Mouse (Mus musculus) frontal cortex, adult 2 months (tissue): ENCODE measurements around the gene 5430419D17Rik. TPM values are rescaled to one million over a fixed set of nuclear protein-coding genes. Genes with fewer than 3 reads are reported as not detected.
A peak's percentile ranks its signal among the peaks of the same experiment; 100 is the strongest.

Experiments used
- DNase-seq, 2 experiments: peaks; one replicate each; pipeline ENCODE4 v3.0.0; 2022; ENCODE audit warnings: low spot score in 1 of 2; ENCODE audit errors: extremely low spot score in 1 of 2
- polyA plus RNA-seq: library from polyadenylated mRNA; depleted of rRNA; stranded (reverse); fragments of >200 nt; gene quantifications from 2 replicates; pipeline ENCODE4 v1.2.3, GENCODE M21; 2012; rRNA removed

The 5430419D17Rik gene
- polyA plus RNA-seq, result 0.06 and 0.17 TPM in 2 replicates

DNA sequence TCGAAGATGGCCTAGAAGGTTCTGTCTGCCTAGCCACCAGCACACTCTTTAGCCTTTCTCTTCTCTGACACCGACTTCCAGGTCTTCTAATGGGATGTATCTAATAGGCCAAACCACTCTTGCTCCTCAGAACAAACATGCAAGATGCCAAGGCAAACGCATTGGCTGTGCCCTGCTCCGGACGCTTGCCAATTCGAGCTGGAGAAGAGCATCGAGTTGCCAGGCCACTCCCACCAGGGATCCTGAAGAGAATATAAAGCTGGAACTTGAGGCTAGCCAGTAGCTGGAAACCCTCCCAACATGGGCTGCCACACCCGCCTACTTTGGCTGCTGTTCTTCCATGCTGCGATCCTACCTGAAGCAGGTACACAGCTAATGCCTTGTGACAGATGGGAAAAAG lies at the start of gene 5430419D17Rik:
TSS of gene 5430419D17Rik (plus strand) at position 282 of the 400 bp plus-strand sequence.
- no peak for DNase-seq

DNA sequence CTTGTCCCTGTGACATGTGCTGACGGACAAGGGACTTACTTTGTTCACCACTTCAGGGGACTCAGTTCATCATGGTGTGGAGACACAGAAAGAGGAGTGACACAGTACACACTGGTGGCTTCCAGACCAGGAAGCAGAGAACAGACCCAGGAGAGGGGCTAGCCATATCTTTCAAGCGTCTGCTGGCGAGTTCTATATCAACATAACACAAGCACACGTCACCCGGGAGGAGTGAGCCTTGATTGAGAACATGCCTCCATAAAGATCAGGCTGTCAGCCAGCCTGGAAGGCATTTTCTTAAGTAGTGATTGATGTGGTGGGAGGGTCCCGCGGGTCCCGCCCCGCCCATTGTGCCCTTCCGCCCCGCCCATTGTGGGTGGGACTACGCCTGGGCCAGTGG lies 44.2 kb upstream of the 5430419D17Rik start:
- no peak for DNase-seq

DNA sequence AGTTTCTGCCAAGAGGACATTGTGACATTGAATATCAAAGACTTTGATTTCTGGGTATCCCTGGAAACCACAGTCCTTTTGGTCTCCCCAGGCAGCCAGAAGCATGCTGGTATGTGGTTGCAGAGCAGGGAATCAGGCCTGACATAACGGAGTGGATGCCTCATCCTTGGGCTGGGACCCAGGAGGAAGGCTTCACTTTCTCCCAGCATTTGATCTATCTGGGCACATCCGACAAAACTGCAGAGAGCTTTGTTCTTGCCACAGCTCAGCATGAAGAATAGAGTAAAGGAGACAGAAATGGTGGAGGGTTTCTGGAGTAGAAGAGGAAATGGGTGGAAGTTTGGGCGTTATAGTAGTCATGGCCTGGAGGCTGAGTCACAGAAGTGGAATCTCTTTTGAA lies 41.0 kb upstream of the 5430419D17Rik start:
- DNase-seq, result no peak

DNA sequence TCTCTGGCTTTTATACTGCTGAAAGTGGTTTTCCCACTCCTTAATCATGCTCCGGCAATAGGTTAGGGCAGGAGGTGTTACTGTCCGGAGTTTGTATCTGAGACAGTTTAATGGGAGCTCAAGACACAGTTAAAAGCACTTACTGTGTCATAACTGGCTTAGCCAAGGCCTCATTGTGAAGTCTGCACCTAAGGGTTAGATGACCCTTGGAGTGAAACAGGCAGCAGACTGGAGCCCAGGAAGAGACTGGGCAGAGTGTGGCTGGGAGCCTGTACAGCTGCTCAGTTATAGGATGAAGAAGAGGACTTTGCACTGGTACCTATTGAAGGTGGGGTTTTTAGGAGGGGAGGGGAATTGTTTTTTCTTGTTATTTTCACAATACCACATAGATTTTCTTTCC lies 28.0 kb upstream of the 5430419D17Rik start, which contains the start of gene 4933402N03Rik:
TSS of gene 4933402N03Rik (minus strand) at position 101 of the 400 bp plus-strand sequence.
- no peak for DNase-seq

GRCm38 (mm10) chr7:131150179-131150578 lies 24.0 kb upstream of the 5430419D17Rik start:
- DNase-seq, result no peak

GRCm38 (mm10) chr7:131153044-131153443 lies 21.2 kb upstream of the 5430419D17Rik start:
- no peak for DNase-seq

- DNase-seq, result no peak
Observed at GRCm38 (mm10) chr7:131162251-131162650, 12.0 kb upstream of the 5430419D17Rik start.

DNA sequence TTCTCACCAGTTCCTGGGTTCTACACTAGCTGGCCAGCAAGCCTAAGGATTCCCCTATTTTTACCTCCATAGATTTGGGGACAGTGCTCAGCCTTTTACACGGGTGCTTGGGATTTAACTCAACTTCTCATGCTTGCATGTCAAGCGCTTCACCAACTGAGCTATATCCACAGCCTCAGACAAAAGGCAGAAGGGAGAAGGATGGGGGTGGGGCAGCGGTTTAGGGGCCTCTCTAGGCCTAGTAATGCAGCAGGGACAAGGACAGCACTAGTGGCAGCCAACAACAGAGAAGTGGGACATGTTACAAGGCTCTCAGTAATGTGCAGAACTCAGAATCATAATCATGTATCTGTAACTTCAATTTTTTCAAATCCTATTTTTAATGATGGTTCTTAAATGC lies 6.4 kb upstream of the 5430419D17Rik start:
- DNase-seq, result no peak

- DNase-seq, result no peak
Observed at GRCm38 (mm10) chr7:131169099-131169498, 5.1 kb upstream of the 5430419D17Rik start.

- peak in 1 of 2 experiments; percentile 59 for DNase-seq
Observed at GRCm38 (mm10) chr7:131182685-131183084, 8.5 kb downstream of the 5430419D17Rik start.

- DNase-seq, result no peak
Observed at GRCm38 (mm10) chr7:131184339-131184738, 10.1 kb downstream of the 5430419D17Rik start.

DNA sequence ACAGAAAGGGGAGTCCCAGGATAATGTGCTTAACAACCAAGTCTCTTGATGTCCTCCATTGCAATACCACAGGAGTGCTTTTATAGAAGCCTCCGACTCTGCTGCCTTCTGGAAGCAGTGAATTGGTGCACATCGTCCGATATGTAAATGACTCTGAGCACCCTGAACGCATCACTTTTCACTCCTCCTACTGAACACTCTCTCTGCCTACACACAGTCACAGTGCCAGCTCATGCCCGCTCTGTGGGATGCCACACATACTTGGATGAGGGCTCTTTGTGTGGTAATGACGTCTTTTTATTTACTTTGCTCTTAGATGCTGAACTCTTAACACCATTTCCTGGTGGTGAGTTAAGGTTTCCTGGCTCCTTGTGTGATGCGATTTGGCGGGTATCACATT lies 12.8 kb downstream of the 5430419D17Rik start:
- DNase-seq, result peak; percentile 64 to 82

DNA sequence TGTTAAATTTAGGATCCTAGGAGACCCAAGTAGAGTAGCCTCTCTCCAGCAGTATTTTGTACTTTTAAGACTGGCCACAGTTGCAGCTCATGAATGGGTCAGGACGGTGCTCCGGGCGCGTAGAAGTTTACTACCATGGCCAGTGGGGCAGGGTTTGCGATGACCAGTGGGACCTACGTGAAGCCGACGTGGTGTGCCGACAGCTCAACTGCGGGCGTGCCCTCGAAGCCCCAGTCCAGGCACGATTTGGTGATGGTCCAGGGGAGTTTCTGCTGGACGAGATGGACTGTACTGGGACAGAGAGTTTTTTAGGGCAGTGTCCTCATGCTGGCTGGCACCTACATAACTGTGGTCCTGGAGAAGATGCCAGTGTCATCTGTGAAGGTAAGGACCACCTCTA lies 13.8 kb downstream of the 5430419D17Rik start:
- DNase-seq, result no peak

DNA sequence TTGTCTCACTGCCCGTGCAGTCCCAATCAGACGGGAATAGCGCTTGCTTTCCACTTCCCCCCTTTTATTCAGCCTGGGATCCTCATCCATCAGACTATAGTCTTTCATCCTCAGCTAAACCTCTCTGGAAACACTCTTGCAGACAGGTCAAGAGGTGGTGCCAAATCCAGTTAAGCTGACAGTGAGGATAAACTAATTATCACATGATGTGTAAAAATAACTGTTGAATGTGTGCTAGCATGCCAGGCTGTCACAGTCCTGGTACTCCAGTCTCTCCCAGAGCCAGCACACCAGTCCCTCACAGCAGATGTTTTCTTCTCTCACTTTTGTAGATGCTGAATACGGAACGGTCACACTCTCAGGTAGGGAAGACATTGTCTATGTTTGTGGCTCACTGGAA lies 48.9 kb downstream of the 5430419D17Rik start:
- DNase-seq, result no peak

GRCm38 (mm10) chr7:131236091-131236490 lies 61.9 kb downstream of the 5430419D17Rik start:
- no peak for DNase-seq

- DNase-seq, result no peak
Observed at GRCm38 (mm10) chr7:131244993-131245392, 70.8 kb downstream of the 5430419D17Rik start.

DNA sequence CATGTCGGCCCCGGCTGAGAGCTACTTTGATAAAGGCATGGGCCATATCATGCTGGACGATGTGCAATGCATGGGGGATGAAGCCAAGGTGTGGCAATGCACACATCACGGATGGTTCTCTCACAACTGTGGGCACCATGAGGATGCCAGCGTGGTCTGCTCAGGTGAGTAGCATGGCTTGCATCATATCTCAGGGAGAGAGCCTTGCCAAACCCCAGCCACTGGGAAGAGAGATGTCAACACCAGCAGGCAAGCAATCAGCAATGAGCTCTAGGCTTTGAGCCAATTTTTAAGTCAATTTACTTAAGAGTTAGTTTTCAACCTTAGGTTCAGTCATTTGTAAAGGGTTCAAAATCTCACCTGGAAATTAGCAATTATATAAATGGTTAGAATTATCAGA lies 82.6 kb downstream of the 5430419D17Rik start:
- no peak for DNase-seq

DNA sequence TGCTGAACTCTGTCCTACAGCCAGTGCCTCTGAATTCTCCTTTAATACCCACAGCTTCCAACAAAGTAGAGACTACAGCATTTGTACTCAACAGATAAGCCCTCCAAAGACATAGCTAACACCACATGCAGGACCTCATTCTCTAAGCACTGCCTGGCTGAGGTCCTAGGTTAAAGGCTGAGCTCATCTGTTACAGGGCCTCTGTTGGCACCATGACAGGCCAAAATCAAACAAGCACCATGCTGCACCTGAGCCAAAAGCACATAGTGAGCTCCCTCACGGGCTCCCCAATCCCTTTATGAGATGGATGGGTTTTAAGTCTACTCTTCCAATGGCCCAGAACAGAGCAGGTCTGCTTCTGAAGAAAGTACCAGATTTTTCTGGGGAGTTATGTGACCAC lies 83.1 kb downstream of the 5430419D17Rik start:
- no peak for DNase-seq

- DNase-seq, result peak; percentile 5 to 52
Observed at GRCm38 (mm10) chr7:131260946-131261345, 86.7 kb downstream of the 5430419D17Rik start.

DNA sequence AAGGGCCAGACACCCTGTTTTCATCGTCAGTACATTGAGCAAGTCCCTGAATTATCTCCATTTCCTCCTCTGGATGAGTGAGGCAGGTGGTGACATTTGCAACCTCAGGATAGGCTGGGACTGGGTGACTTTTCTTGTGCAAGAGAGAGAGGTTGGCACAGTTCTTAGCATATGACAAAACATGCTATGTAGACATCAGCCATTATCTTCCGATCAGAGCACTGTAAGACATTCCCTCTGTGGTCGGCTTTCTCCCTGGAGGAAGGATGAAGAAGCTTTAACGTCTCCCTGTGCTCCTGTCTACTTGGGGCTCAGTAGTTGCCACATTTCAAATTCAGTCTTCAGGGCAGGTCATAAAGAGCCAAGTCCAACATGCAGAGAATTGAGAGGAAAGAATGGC lies 90.0 kb downstream of the 5430419D17Rik start:
- no peak for DNase-seq

- no peak for DNase-seq
Observed at GRCm38 (mm10) chr7:131265851-131266250, 91.6 kb downstream of the 5430419D17Rik start.

GRCm38 (mm10) chr7:131297151-131297550 lies 122.9 kb downstream of the 5430419D17Rik start:
- no peak for DNase-seq

DNA sequence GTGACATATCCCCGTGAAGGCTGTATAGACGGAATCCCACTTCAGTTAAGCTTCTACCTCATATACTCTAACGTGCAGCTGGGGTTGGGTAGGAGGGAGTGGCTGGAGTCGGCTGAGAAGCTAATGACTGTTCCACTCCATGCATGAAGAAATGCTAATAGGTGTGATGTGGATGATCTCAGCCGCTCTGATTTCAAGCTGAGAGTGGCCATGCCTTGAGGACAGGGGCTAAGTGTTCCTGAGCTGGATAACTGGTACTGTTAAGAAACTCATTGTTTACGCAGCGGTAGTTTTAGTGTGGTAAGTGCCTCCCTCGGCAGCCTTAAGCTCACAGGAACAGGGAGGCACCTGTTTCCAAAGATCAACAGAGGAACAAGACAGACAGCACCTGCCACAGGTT lies 129.1 kb downstream of the 5430419D17Rik start:
- no peak for DNase-seq
